Mouse (Mus musculus): ENCODE measurements around the gene Ntrk1.

- TF ChIP-seq CTCF (IDR thresholded peaks at IDR 0.05): no peak
- no peak for TF ChIP-seq EP300 (IDR thresholded peaks at IDR 0.05; ENCODE audit: insufficient read depth, low read depth, low read length)
Observed at GRCm38 (mm10) chr3:87752567-87752966, 42.4 kb downstream of the Ntrk1 start.

Measured in heart, adult 2 months (tissue).